Mouse (Mus musculus) hindbrain, embryonic 11.5 days (tissue): ENCODE results near the gene Rorb. TPM values are rescaled to one million over a fixed set of nuclear protein-coding genes. Genes with fewer than 3 reads are reported as not detected.
A peak's percentile ranks its signal among the peaks of the same experiment; 100 is the strongest.

ENCODE experiments used
- ATAC-seq: fragments of 200-750 bp; cut with Nextera tagmentation; 2 replicates; pipeline ENCODE4 v1.8.0; 2017; ENCODE audit warnings: mild to moderate bottlenecking, moderate TSS enrichment, moderate library complexity; ENCODE audit not compliant: low FRiP score
- DNase-seq: peaks from one replicate; pipeline ENCODE4 v3.0.0-alpha.2; 2015; ENCODE audit warnings: low spot score
- H3K27ac ChIP-seq: fragments of 300-500 bp; sonication (generic); 2 replicates; pipeline ENCODE4 v1.5.1; 2014; ENCODE audit warnings: mild to moderate bottlenecking, low read depth, low read length
- H3K27me3 ChIP-seq: fragments of 300-500 bp; sonication (generic); 2 replicates; pipeline ENCODE4 v1.6.1; 2014; ENCODE audit warnings: mild to moderate bottlenecking, low read length, moderate library complexity, mixed read lengths; ENCODE audit not compliant: control insufficient read depth, insufficient read depth
- H3K36me3 ChIP-seq: fragments of 300-500 bp; sonication (generic); 2 replicates; pipeline ENCODE4 v1.6.1; 2014; ENCODE audit warnings: mild to moderate bottlenecking, low read length, moderate library complexity, mixed read lengths; ENCODE audit not compliant: control insufficient read depth, insufficient read depth
- H3K4me1 ChIP-seq: fragments of 300-500 bp; sonication (generic); replicated peaks from 2 replicates; pipeline ENCODE4 v1.6.1; 2014; ENCODE audit warnings: low read length, mixed read lengths; ENCODE audit not compliant: control insufficient read depth, insufficient read depth
- H3K4me2 ChIP-seq: fragments of 300-500 bp; sonication (generic); replicated peaks from 2 replicates; pipeline ENCODE4 v1.6.1; 2014; ENCODE audit warnings: mild to moderate bottlenecking, low read depth, low read length
- H3K4me3 ChIP-seq: fragments of 300-500 bp; sonication (generic); 2 replicates; pipeline ENCODE4 v1.5.1; 2014; ENCODE audit warnings: low read depth, low read length
- H3K9ac ChIP-seq: fragments of 300-500 bp; sonication (generic); 2 replicates; pipeline ENCODE4 v1.6.1; 2014; ENCODE audit warnings: low read depth, low read length
- H3K9me3 ChIP-seq: fragments of 300-500 bp; sonication (generic); 2 replicates; pipeline ENCODE4 v1.6.1; 2016; ENCODE audit warnings: low read length; ENCODE audit not compliant: control insufficient read depth
- WGBS: fragments of 180-500 bp; shearing (Covaris S2); extraction: QIAGEN DNeasy Blood & Tissue Kit; methylation state at CpG from one replicate; pipeline ENCODE4 v1.1.7; 2014; 5-methylcytosine and 5-hydroxymethylcytosine counted together
- polyA plus RNA-seq: library from polyadenylated mRNA; unstranded; fragments of >200 nt; fragmentation: Nextera tagmentation; extraction: Ambion mirVana; gene quantifications from 2 replicates; pipeline ENCODE4 v1.2.1, GENCODE M21; 2014

The Rorb gene
- polyA plus RNA-seq, 1 experiment from 2014 or later: 3.3 TPM

DNA sequence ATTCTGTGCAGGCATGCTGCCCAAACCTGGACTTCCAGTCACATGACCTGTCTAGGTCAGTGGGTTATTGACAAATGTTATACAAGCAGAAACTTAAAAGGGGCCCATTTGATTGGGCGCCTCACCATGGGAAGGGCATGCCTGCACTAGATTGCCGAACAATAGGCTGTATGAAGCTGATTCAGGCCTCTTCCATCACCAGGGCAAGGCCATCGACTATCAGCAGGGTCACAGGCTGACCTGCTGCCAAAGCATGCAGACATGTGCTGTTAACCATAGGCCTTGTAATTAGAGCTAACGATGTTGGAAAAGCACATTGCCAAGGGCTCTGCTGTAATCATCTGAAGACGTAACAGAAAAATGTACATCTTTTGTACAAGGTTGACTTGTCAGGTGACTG, 131.0 kb downstream of the Rorb start:
- no peaks in the 10 kb centered on the region for H3K4me1 ChIP-seq
- no peaks in the 10 kb centered on the region for H3K27me3 ChIP-seq
- ATAC-seq: no peak
- H3K4me3 ChIP-seq: no peak overlapping the region
- no peak for DNase-seq
- no peak overlapping the region for H3K27ac ChIP-seq
- H3K9me3 ChIP-seq: no peaks in the 10 kb centered on the region
- no peak overlapping the region for H3K4me2 ChIP-seq
- H3K9ac ChIP-seq: no peak overlapping the region
- H3K36me3 ChIP-seq: no peaks in the 10 kb centered on the region
- 76% methylated on average over 5 of the region's 5 CpGs for WGBS

DNA sequence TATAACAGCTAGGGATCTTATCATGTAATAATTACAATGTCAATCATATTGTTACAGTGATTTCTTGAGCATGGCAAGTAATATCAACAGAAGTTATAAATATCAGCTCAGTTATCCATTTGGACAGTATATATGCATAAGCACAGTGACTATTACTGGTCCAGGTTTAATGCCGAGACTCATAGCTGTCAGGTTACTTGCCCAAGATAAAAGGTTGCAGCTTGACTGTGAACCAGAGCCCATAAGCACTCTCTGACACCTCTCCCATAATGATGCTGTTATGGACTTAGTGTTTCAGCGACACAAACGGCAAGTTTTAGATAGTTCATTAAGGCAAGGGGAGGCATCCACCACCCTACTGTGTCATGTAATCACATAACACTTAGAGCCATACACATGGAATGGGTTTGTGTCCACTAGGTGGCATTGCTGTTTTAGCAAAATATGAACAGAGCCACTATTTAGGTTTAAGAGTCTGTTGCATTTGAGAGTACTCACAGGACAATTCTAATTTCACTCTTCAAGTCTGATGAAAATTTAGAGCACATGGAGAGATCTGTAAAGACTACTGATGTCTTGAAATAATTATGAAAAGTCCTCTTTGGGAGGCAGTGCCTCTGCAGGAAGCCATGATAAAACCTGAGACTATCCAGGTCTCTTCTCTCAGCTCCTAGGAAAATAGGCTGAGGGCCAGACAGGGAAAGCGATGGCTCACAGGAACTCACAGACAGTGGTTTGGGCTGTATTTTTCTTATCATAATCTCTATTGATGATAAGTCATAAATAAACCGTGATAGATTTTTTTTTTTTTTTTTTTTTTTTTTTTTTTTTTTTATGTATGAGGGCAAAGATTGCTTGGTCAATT, 136.0 kb downstream of the Rorb start:
- Histone ChIP-seq H3K9me3 (no peaks in the 10 kb centered on the region), H3K27ac (no peak overlapping the region), H3K36me3 (no peaks in the 10 kb centered on the region), H3K9ac (no peak overlapping the region), H3K4me3 (no peak overlapping the region), H3K4me2 (no peak overlapping the region), H3K27me3 (no peaks in the 10 kb centered on the region), H3K4me1 (no peaks in the 10 kb centered on the region)
- 65% methylated on average over 5 of the region's 5 CpGs for whole genome bisulfite sequencing
- DNase-seq (peak; percentile 64), ATAC-seq (peak; percentile 81)

DNA sequence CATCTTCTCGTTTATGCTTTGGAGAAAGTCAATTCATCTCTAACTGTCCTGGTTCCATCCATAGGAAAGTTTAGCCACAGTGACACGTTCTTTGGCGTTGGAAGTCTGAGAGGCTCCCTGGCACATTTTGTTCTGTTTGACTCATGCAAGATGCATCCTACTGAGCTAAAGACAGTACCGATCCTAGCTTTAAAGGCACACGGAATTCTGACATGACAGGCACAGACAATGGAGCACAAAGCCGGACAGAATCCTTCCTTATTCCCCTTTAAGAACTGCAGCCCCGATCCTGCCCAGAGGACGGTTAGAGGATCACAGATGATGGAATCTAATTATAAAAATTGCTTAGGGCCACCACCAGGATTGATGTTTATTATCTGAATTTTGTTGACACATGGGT, 141.6 kb downstream of the Rorb start:
- H3K27me3 ChIP-seq: no peaks in the 10 kb centered on the region
- WGBS: 27% methylated on average over 8 of the region's 8 CpGs
- H3K4me3 ChIP-seq: no peak overlapping the region
- DNase-seq: peak; percentile 44
- peak; percentile 72 for ATAC-seq
- H3K4me2 ChIP-seq: no peak overlapping the region
- no peak overlapping the region for H3K9ac ChIP-seq
- H3K9me3 ChIP-seq: no peaks in the 10 kb centered on the region
- no peaks in the 10 kb centered on the region for H3K4me1 ChIP-seq
- H3K27ac ChIP-seq: no peak overlapping the region; the same call in 1 of the 2 replicates
- H3K36me3 ChIP-seq: no peaks in the 10 kb centered on the region

DNA sequence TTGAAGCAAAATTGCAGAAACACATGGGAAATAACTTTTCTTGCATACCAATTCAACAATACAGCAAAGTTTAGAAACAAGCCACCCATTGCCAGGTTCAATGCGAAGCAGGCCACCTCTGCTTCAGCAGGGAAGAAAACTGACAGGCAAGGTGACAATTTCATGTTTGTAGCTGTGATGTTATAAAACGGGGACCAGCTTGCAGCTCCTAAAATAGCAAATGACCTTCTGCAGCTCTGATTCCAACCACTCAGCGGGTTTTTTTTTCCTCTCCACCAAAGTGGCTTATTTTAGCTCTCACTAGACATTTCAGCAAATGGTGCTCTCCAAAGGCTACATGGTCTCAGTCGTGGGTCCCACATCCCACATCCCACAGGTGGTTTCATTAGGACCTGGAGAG, 143.7 kb downstream of the Rorb start:
- no peaks in the 10 kb centered on the region for H3K36me3 ChIP-seq
- H3K4me1 ChIP-seq: no peaks in the 10 kb centered on the region
- 85% methylated on average over 4 of the region's 4 CpGs for WGBS
- H3K4me2 ChIP-seq: no peak overlapping the region
- no peak for ATAC-seq
- no peak overlapping the region for H3K27ac ChIP-seq
- no peak overlapping the region for H3K9ac ChIP-seq
- DNase-seq: no peak
- no peaks in the 10 kb centered on the region for H3K9me3 ChIP-seq
- H3K4me3 ChIP-seq: no peak overlapping the region
- no peaks in the 10 kb centered on the region for H3K27me3 ChIP-seq

DNA sequence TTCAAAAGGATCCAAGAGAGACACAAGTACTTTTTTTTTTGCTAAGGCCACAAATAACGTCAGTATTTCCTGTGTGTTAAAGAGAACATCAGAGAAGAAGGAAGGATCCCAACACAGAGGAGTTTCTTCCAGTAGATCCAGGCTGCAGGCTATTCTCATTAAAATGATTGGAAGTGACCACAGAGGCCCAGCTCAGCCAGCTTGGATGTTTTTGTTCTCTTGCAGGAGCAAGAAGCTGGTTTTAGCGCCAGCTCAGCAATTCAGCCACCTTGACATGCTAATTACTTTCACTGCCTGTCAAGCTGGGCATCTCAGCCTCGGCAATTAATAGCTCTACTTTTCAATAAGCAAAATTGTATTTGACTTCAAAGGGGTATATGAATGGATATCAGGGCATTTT, 151.1 kb downstream of the Rorb start:
- Histone ChIP-seq H3K4me3 (no peak overlapping the region), H3K27ac (no peak overlapping the region), H3K36me3 (no peaks in the 10 kb centered on the region), H3K27me3 (no peaks in the 10 kb centered on the region), H3K4me1 (no peaks in the 10 kb centered on the region), H3K9me3 (no peaks in the 10 kb centered on the region), H3K4me2 (no peak overlapping the region), H3K9ac (no peak overlapping the region)
- ATAC-seq (no peak), DNase-seq (no peak)
- WGBS: 10% methylated on average over 3 of the region's 3 CpGs

DNA sequence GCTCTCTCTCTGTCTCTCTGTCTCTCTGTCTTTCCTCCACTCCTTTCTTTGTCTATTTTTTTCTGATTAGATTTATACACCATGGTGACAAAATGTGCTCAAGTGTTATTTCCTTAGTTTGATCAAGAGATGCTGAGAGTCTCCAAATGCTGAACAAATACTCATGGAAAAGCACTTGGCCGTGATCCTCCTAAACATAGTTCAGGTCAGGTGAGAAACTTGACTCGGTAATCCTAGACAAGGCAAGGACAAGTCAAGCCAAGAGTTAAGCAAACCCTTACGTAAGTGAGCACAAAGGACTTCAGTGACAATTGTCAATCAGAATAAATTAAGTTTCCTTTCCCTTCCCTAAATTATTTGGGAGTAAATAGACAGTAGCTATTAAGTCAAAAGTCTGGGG, 158.2 kb downstream of the Rorb start:
- Histone ChIP-seq H3K27me3 (no peaks in the 10 kb centered on the region), H3K9me3 (no peaks in the 10 kb centered on the region), H3K4me1 (no peaks in the 10 kb centered on the region), H3K9ac (no peak overlapping the region), H3K4me2 (no peak overlapping the region), H3K4me3 (no peak overlapping the region), H3K36me3 (no peaks in the 10 kb centered on the region), H3K27ac (no peak overlapping the region)
- ATAC-seq (no peak), DNase-seq (no peak)
- 74% methylated on average over 3 of the region's 3 CpGs for WGBS

DNA sequence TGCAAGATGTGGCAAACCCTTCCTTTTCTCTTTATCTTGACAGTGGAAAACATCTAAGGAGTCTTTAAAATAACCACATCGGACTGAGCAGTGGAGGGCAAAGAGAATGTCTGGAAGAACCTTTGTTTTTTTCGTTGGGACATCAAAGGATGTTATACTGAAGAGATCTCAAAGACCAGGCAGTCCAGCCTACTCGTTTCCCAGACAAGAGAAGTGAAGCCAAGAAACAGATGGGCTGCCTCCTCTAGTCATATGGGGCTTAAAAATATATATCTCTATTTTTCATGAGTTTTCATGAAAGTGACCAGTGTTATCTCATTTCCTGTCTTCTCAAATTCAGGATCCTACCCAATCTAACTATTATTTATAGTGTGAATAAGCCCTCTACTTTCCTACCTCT, 163.8 kb downstream of the Rorb start:
- no peaks in the 10 kb centered on the region for H3K27me3 ChIP-seq
- no peaks in the 10 kb centered on the region for H3K9me3 ChIP-seq
- no peak overlapping the region for H3K9ac ChIP-seq
- no peak for DNase-seq
- no peak overlapping the region for H3K4me3 ChIP-seq
- ATAC-seq: no peak
- WGBS: 78% methylated on average over 3 of the region's 3 CpGs
- H3K4me1 ChIP-seq: no peaks in the 10 kb centered on the region
- H3K4me2 ChIP-seq: no peak overlapping the region
- H3K36me3 ChIP-seq: no peaks in the 10 kb centered on the region
- H3K27ac ChIP-seq: no peak overlapping the region

DNA sequence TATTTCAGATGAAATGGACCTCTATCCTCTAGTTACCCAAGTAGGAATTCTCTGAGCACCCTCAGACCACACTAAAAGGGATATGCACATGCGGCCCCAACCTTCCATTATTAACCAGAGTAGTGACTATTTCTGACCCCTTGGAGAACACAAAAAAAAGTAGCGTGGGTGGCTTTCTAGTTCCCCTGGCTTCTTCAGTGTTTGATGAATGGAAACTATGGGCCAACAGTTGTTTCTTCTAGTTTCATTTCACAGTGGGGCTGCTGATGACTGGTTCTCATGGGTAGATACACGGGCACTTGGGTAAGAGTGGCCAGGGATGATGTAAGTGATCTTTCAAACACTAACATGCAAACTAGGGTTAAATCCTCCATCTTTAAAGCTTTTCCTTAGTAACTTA, 165.7 kb downstream of the Rorb start:
- Histone ChIP-seq H3K9ac (no peak overlapping the region), H3K9me3 (no peaks in the 10 kb centered on the region), H3K27me3 (no peaks in the 10 kb centered on the region), H3K4me2 (no peak overlapping the region), H3K27ac (no peak overlapping the region), H3K4me3 (no peak overlapping the region), H3K36me3 (no peaks in the 10 kb centered on the region), H3K4me1 (no peaks in the 10 kb centered on the region)
- 86% methylated on average over 3 of the region's 3 CpGs for WGBS
- ATAC-seq: no peak
- DNase-seq: no peak

DNA sequence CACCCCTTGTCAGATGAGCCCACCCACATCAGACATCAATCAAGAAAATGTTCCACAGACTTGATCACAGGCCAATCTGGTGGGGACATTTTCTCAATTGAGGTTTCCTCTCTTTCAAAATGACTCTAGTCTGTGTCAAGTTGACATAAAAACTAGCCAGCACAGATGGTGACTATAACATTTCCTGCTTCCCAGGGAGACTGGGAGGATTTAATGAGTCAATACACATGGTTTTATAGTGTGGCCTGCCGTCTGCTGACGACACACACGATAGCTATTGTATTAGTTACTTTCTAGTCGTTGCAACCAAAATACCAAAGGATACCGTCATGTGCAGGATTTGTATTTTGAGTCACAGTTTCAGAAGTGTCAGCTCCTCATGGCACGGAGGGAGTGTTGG, 169.6 kb downstream of the Rorb start:
- Histone ChIP-seq H3K4me3 (no peak overlapping the region), H3K9me3 (no peaks in the 10 kb centered on the region), H3K36me3 (no peaks in the 10 kb centered on the region), H3K9ac (no peak overlapping the region), H3K27me3 (no peaks in the 10 kb centered on the region), H3K4me1 (no peaks in the 10 kb centered on the region), H3K27ac (no peak overlapping the region), H3K4me2 (no peak overlapping the region)
- 86% methylated on average over 6 of the region's 6 CpGs for WGBS
- no peak for ATAC-seq
- no peak for DNase-seq
